In the genomic region with DNA sequence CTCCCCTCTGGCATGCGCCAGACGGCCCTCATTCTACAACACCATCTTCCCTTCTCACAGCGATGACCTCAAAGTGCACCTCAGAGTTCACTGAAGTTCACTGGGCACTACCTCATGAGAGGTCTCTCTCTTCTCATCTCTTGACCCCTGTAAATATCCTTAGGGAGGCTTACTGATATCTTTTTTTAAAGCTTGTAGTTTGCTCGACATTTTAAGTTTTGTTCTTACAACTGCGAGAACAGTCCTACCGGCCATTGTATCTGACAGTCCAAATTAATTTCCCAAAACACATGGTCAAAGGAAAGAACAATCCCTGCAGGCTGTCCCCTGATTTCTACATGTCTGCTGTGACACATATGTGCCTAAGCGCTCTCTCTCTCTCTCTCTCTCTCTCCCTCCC, we compare ENCODE assay signal across 23 mouse cellular contexts.
"Had no signal": no experiment of that assay in that cellular context is flagged by ENCODE, and none has a peak within 500 bp of the region (broad histone marks: within the 10 kb centered on the region; RNA-seq: fewer than 3 reads in every experiment).

No protein-coding gene starts in this region.

- H3K27ac ChIP-seq: heart, adult 2 months; heart, embryonic 10.5 days; hindbrain, embryonic 10.5 days; hindbrain, embryonic 12.5 days; hindbrain, embryonic 14.5 days; intestine, embryonic 15.5 days; layer of hippocampus, adult 2 months; left cerebral cortex, adult 2 months; limb, embryonic 10.5 days; limb, embryonic 12.5 days; liver, embryonic 12.5 days; liver, embryonic 14.5 days had no signal

- ATAC-seq: hindbrain, embryonic 16.5 days; inflammation-experienced regulatory T-cells, adult 6 months; intestine, embryonic 15.5 days; intestine, postnatal 0 days; liver, embryonic 12.5 days had no signal

- H3K4me1 ChIP-seq: heart, embryonic 12.5 days; hindbrain, embryonic 12.5 days; intestine, embryonic 15.5 days; limb, embryonic 12.5 days; liver, embryonic 12.5 days had no signal

- DNase-seq: gastrocnemius, postnatal 10 days; heart, adult 2 months; heart, postnatal 10 days; heart, postnatal 4 days; kidney, adult 18-20 months; kidney, postnatal 10 days; kidney, postnatal 4 days; liver had no signal

- H3K4me2 ChIP-seq: heart, embryonic 12.5 days; hindbrain, embryonic 12.5 days; hindbrain, embryonic 14.5 days; intestine, embryonic 15.5 days; limb, embryonic 12.5 days; liver, embryonic 12.5 days had no signal

- H3K9me3 ChIP-seq: heart, embryonic 10.5 days; hindbrain, embryonic 10.5 days; hindbrain, embryonic 12.5 days; intestine, embryonic 15.5 days; limb, embryonic 10.5 days; limb, embryonic 12.5 days; liver, embryonic 12.5 days had no signal

- H3K4me3 ChIP-seq: heart, adult 2 months; heart, embryonic 10.5 days; heart, embryonic 12.5 days; hindbrain, embryonic 10.5 days; hindbrain, embryonic 12.5 days; intestine, embryonic 15.5 days; layer of hippocampus, adult 2 months; left cerebral cortex, adult 2 months; limb, embryonic 10.5 days; limb, embryonic 12.5 days; liver, embryonic 12.5 days had no signal

- H3K27me3 ChIP-seq: hindbrain, embryonic 12.5 days; intestine, embryonic 15.5 days; limb, embryonic 12.5 days; liver, embryonic 12.5 days had no signal

- H3K9ac ChIP-seq: heart, embryonic 12.5 days; hindbrain, embryonic 12.5 days; hindbrain, embryonic 14.5 days; intestine, embryonic 15.5 days; limb, embryonic 12.5 days; liver, embryonic 12.5 days; liver, embryonic 14.5 days had no signal

- H3K36me3 ChIP-seq: heart, embryonic 10.5 days; heart, embryonic 12.5 days; hindbrain, embryonic 10.5 days; hindbrain, embryonic 12.5 days; intestine, embryonic 15.5 days; limb, embryonic 10.5 days; limb, embryonic 12.5 days; liver, embryonic 12.5 days had no signal
